Mouse (Mus musculus): ENCODE results near the gene Xpo4. TPM values are rescaled to one million over a fixed set of nuclear protein-coding genes. Genes with fewer than 3 reads are reported as not detected.

Gene Xpo4
- polyA plus RNA-seq, 1 experiment = 1.9 TPM

DNA sequence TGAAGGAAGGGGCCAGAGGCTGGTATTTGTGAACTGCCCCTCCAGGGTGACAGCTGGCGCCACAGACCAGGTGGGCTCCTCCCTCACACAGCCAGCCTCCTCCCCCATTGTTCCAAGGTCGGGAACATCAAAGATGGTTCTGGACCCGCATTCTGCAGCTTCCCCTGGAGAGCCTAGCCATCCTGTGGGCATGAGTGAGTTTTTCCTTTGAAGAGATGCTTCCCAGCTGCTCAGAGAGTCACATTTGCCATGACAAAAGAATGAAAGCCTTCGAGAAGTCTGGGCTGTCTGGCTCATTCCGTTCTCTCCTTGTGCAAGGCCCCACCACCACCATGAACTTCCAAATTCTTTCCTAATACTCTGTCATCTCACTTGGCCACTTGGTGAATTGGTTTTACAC, 130.9 kb downstream of the Xpo4 start:
- H3K27me3 ChIP-seq (replicated peaks) = no peaks in the 10 kb centered on the region
- no peak overlapping the region for H3K4me3 ChIP-seq (replicated peaks)
- no peak for TF ChIP-seq GATA1 (IDR thresholded peaks at IDR 0.05; ENCODE audit: borderline replicate concordance, low read length)
- TF ChIP-seq FLI1 (IDR thresholded peaks at IDR 0.05; ENCODE audit: low read length) = no peak
- no peaks in the 10 kb centered on the region for H3K9me3 ChIP-seq
- H3K4me1 ChIP-seq = peaks cover 69% of the 10 kb centered on the region
- no peaks in the 10 kb centered on the region for H3K36me3 ChIP-seq (replicated peaks; ENCODE audit: low read length)

- Histone ChIP-seq H3K27me3 (replicated peaks) (no peaks in the 10 kb centered on the region), H3K4me1 (peaks cover 71% of the 10 kb centered on the region), H3K4me3 (replicated peaks) (no peak overlapping the region), H3K9me3 (no peaks in the 10 kb centered on the region), H3K36me3 (replicated peaks; ENCODE audit: low read length) (no peaks in the 10 kb centered on the region)
- no peak for TF ChIP-seq FLI1 (IDR thresholded peaks at IDR 0.05; ENCODE audit: low read length)
- no peak for TF ChIP-seq GATA1 (IDR thresholded peaks at IDR 0.05; ENCODE audit: borderline replicate concordance, low read length)
Observed at GRCm38 (mm10) chr14:57533841-57534240, 131.4 kb downstream of the Xpo4 start.

GRCm38 (mm10) chr14:57533214-57533613, 132.0 kb downstream of the Xpo4 start:
- Histone ChIP-seq H3K27me3 (replicated peaks) (no peaks in the 10 kb centered on the region), H3K4me3 (replicated peaks) (no peak overlapping the region), H3K36me3 (replicated peaks; ENCODE audit: low read length) (no peaks in the 10 kb centered on the region), H3K4me1 (peaks cover 71% of the 10 kb centered on the region), H3K9me3 (no peaks in the 10 kb centered on the region)
- TF ChIP-seq FLI1 (IDR thresholded peaks at IDR 0.05; ENCODE audit: low read length) (no peak), GATA1 (IDR thresholded peaks at IDR 0.05; ENCODE audit: borderline replicate concordance, low read length) (no peak)

GRCm38 (mm10) chr14:57532577-57532976, 132.7 kb downstream of the Xpo4 start:
- Histone ChIP-seq H3K27me3 (replicated peaks) (peaks cover 2% of the 10 kb centered on the region), H3K4me3 (replicated peaks) (peak overlapping the region; percentile 68), H3K9me3 (no peaks in the 10 kb centered on the region), H3K4me1 (peaks cover 71% of the 10 kb centered on the region), H3K36me3 (replicated peaks; ENCODE audit: low read length) (no peaks in the 10 kb centered on the region)
- TF ChIP-seq GATA1 (IDR thresholded peaks at IDR 0.05; ENCODE audit: borderline replicate concordance, low read length) = no peak
- no peak for TF ChIP-seq FLI1 (IDR thresholded peaks at IDR 0.05; ENCODE audit: low read length)

DNA sequence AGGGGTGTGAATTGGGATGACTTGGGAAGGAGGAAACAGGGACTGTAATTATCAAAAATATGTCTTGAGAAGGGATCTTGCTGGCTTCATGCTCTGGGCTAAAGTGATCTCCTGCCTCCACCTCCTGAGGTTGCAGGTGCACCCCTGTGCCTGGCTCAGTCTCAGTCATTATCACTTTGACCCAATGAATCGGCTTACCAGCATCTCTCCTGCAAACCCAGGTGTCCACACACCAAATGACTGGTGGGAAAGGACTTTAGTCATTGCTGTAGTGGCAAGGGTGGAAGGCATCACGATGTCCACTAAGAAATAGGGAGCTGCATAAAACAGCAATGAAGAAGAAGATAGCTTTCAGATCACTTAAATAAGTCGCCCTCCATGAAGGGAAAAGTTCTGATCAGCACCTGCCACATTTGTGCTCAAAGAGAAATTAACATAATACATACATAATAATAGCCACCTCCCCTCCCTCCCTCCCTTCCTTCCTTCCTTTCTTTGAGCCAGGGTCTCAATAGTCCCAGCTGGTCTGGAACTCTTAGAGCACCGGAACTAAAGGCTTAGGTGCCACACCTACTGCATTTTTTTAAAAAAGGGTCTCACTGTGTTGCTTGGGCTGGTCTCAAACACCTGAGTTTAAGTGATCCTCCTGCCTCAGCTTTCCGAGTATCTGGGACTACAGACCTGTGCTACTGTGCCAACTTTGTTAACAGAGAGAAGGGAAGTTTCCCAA, 135.3 kb downstream of the Xpo4 start:
- TF ChIP-seq GATA1 (IDR thresholded peaks at IDR 0.05; ENCODE audit: borderline replicate concordance, low read length) (no peak), FLI1 (IDR thresholded peaks at IDR 0.05; ENCODE audit: low read length) (no peak)
- Histone ChIP-seq H3K9me3 (no peaks in the 10 kb centered on the region), H3K36me3 (replicated peaks; ENCODE audit: low read length) (no peaks in the 10 kb centered on the region), H3K27me3 (replicated peaks) (peaks cover 17% of the 10 kb centered on the region), H3K4me3 (replicated peaks) (peak overlapping the region; percentile 79), H3K4me1 (peaks cover 66% of the 10 kb centered on the region)

- H3K9me3 ChIP-seq = no peaks in the 10 kb centered on the region
Observed at GRCm38 (mm10) chr14:57529086-57529785, 136.0 kb downstream of the Xpo4 start.

DNA sequence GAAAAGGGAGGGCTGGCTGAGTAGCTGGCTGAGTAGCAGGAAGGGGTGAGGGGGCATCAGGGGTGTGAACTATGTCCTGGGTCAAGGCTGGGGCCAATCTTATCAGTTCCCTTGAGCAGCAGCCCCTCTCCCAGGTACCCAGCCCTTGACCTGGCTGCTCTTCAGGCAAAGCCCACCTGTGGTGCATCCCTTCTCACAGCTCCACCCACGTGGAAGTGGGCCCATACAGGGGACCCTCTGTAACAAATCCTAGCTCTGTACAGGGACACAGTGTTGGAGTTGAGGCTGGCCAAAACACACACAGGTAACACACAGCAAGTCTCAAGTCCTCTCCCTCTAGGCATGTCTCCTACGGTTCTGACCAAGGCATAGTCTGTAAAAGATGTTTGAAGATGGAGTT, 137.6 kb downstream of the Xpo4 start:
- peaks cover 40% of the 10 kb centered on the region for H3K27me3 ChIP-seq (replicated peaks)

More at GRCm38 (mm10) chr14:57529086-57529785, 136.0 kb downstream of the Xpo4 start:
- H3K4me1 ChIP-seq = peaks cover 65% of the 10 kb centered on the region
- H3K27me3 ChIP-seq (replicated peaks) = peaks cover 23% of the 10 kb centered on the region
- TF ChIP-seq GATA1 (IDR thresholded peaks at IDR 0.05; ENCODE audit: borderline replicate concordance, low read length) (no peak), FLI1 (IDR thresholded peaks at IDR 0.05; ENCODE audit: low read length) (no peak)
- no peaks in the 10 kb centered on the region for H3K36me3 ChIP-seq (replicated peaks; ENCODE audit: low read length)
- H3K4me3 ChIP-seq (replicated peaks) = peak overlapping the region; percentile 79

More for the DNA sequence above, 137.6 kb downstream of the Xpo4 start:
- Histone ChIP-seq H3K4me1 (peaks cover 57% of the 10 kb centered on the region), H3K36me3 (replicated peaks; ENCODE audit: low read length) (no peaks in the 10 kb centered on the region), H3K4me3 (replicated peaks) (no peak overlapping the region), H3K9me3 (peaks cover 7% of the 10 kb centered on the region)
- no peak for TF ChIP-seq FLI1 (IDR thresholded peaks at IDR 0.05; ENCODE audit: low read length)

Other genes with a start within 250 kb of the Xpo4 start
- 0.11 TPM in 1 of 2 replicates, not detected in the other for gene Ift88, start 241.4 kb downstream of the Xpo4 start, polyA plus RNA-seq (2012; ENCODE audit: insufficient read depth, low replicate concordance)
- not detected in 2 replicates for gene Il17d, start 140.7 kb downstream of the Xpo4 start, polyA plus RNA-seq (2012; ENCODE audit: insufficient read depth, low replicate concordance)
- gene Eef1akmt1, start 93.8 kb downstream of the Xpo4 start, polyA plus RNA-seq (2012; ENCODE audit: insufficient read depth, low replicate concordance) = 2.2 TPM in 1 of 2 replicates, not detected in the other
- 0.67 TPM in 1 of 2 replicates, not detected in the other for gene Gm49361, start 80.7 kb upstream of the Xpo4 start, polyA plus RNA-seq (2012; ENCODE audit: insufficient read depth, low replicate concordance)
- 2.0 TPM in 1 of 2 replicates, not detected in the other for gene Lats2, start 93.0 kb upstream of the Xpo4 start, polyA plus RNA-seq (2012; ENCODE audit: insufficient read depth, low replicate concordance)
- 119 and 460 TPM in 2 replicates for gene Sap18, start 132.8 kb upstream of the Xpo4 start, polyA plus RNA-seq (2012; ENCODE audit: insufficient read depth, low replicate concordance)
- 4.1 TPM in 1 of 2 replicates, not detected in the other for gene Ska3, start 160.8 kb upstream of the Xpo4 start, polyA plus RNA-seq (2012; ENCODE audit: insufficient read depth, low replicate concordance)
- gene Mrpl57, start 160.8 kb upstream of the Xpo4 start, polyA plus RNA-seq (2012; ENCODE audit: insufficient read depth, low replicate concordance) = 416 and 675 TPM in 2 replicates
- gene Zdhhc20, start 224.8 kb upstream of the Xpo4 start, polyA plus RNA-seq (2012; ENCODE audit: insufficient read depth, low replicate concordance) = 0.58 TPM in 1 of 2 replicates, not detected in the other

Measured in megakaryocyte, embryonic 14.5 days (primary cell).